Mouse (Mus musculus): ENCODE data around the gene Abcb8. TPM values are rescaled to one million over a fixed set of nuclear protein-coding genes. Genes with fewer than 3 reads are reported as not detected.

Abcb8 gene
- total RNA-seq, 2 experiments from 2014 or later = 43.3 to 56.1 TPM

DNA sequence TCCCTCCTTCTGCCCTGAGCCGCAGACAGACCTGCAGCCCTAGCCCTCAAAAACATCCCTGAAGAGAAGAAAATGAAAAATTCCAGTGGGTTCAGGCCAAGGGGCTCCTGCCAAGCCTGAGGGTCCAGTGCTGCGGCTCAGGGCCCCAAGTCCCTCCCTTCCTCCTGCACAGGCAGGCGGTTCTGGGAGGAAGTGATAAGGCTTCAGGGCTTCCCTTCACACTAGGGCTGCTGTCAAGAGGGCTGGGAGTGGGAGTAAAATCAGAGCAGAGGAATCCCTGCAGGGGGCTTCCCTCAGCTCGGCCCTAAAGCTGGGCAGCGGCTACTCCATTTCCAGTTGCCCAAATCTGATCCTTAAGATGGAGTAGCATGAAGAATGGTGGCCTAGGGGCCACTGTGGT lies 27.9 kb upstream of the Abcb8 start:
- no peak for DNase-seq (ENCODE audit: low spot score in 2 of 2)

DNA sequence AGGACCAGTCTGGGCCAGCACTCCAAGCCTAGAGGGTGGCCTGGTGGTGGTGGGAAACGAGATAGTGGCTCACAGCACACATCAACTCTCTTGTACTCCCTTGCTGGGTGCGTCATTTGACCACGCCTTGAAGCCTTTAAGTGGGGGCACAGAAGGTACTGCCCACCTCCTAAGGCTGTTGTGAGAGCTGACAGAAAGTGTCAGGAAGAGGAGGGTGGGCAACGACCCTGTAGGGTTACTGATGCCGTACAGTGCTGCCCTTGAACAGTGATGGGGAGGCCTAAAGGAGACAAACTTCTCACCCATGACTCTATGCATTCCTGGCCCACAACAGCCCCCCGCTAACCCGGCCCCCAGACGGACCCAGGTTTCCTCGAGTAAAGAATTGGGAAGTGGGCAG lies 27.0 kb upstream of the Abcb8 start:
- no peak for DNase-seq (ENCODE audit: low spot score in 2 of 2)

DNA sequence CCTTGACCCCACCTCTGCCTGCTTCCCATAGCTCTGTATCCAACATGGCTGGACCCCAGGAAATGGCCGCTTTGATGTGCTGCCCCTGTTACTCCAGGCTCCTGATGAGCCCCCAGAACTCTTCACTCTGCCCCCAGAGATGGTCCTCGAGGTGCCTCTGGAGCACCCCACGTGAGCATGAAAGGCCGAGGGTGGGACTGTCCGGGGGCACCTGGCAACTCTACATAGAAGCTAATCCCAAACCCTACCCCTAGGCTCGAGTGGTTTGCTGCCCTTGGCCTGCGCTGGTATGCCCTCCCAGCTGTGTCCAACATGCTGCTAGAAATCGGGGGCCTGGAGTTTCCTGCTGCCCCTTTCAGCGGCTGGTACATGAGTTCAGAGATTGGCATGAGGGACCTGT lies 23.7 kb upstream of the Abcb8 start:
- DNase-seq (ENCODE audit: low spot score in 2 of 2) = no peak

DNA sequence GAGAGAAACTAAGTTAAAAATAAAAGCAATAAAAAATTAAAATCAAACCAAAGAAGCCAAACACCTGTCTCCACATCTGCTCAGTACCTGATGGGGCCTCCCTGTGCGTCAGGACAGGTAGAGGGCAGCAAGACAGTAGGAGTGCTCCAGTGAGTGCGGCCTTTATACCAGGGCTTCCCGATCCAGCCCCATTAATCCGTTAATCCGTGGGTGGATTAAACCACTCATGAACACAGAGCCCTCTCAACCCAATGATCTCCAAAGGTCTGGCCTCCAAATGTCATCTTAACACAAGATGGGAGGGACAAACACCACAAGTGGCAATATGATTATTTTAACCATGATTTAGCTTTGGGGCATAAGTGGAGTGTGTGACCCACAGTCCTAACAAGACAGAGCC lies 19.7 kb upstream of the Abcb8 start:
- DNase-seq (ENCODE audit: low spot score in 2 of 2) = no peak

DNA sequence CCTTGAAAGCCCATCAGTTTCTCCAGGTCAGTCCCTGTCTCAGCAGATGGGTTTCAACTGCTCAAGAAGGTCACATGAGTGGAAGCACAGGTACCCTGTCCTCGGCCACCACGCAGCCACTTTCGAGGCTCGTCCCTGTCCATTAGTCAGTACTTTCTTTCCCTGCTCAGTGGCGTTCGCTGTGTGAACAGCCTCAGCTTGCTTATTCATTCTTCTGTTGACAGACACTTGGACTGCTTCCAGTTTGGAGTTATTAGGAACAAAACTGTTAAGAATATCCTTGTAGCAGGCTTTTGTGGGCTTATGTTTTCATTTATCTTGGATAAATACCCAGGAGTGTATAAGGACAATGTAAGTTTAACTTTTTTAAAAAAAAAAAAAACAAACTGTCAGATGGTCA lies 19.2 kb upstream of the Abcb8 start:
- DNase-seq (ENCODE audit: low spot score in 2 of 2) = no peak

DNA sequence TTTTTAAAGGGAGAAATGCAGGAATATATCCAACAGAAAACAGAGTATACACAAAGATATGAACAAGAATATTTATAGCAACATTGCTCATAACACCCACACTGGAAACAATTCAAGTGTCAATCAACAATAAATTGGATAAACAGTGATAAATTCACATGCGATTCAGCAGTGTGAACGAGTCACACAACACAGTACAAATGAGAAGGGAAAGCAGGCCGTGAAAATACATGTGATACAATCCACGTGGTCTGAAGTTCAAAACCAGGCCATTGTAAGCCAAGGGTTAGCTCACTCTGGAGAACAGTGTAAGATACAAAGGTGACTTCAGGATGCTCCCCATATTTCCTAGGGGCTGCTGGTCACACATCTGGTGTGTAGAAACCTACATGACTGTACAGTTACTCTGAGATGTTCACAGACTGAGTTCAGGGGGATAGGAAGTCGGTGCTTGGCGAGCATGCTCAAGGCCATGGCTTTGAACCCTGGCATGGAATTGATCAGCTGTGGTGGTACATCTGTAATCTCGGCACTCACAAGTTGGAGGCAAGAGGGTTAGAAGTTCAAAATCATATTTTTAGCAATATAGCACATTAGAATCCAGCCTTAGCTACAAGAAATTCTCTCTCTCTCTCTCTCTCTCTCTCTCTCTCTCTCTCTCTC lies 18.7 kb upstream of the Abcb8 start:
- DNase-seq (ENCODE audit: low spot score in 2 of 2) = no peak

DNA sequence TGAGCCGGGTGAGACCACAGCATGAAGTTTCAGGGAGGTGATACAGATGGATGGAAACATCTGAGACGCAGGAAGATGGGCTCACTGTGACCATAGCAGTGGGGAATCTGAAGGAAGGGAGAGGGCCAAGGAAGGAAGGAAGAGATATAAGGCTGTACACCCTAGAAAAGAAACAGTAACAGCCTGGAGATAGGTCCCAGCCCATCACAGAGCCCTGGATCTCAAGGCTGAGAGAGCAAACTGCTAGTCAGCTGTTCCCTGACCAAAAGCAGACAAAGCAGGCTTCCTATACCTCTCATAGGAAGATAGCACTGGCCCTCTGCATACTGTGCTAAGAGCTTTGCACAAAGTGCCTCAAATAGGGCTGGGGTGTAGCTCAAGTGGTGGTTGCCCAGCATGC lies 14.8 kb upstream of the Abcb8 start:
- DNase-seq (ENCODE audit: low spot score in 2 of 2) = no peak

DNA sequence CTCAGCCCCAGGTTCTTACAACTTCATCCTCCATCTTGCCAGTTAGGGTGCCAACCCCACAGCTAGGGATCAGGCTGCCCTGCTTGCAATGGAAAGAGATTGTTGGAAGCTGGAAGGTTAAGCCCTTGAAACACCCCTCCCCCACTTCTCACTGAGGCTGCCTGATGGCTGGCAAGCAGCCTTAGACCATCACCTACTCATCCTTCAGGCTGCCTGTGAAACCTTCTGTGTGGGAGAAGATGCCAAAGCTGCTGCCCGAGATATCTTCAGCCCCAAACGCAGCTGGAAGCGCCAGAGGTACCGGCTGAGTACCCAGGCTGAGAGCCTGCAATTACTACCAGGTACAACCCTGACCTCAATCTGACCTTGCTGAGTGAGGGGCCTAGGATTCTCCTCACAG lies 14.0 kb upstream of the Abcb8 start:
- peak in 1 of 2 experiments; percentile 37 for DNase-seq (ENCODE audit: low spot score in 2 of 2)

DNA sequence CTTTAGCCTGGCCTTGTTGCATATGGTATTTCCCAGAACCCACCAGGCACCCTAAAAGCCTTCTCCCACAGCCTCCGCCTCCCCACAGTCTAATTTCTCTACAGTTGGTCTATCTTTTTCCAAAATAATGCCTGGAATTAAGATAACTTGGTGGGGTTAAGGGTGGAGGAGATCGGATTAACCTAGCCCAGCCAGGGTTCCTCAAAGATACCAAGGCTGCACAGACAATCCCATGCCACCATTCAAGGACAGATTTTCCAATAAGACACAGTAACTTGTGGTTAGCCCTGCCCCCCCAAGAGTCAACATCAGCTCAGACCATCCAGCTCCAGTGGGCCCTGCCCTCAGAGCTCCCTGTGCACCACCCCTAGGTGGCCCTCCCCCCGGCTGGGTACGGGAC lies 13.0 kb upstream of the Abcb8 start:
- DNase-seq (ENCODE audit: low spot score in 2 of 2) = no peak

DNA sequence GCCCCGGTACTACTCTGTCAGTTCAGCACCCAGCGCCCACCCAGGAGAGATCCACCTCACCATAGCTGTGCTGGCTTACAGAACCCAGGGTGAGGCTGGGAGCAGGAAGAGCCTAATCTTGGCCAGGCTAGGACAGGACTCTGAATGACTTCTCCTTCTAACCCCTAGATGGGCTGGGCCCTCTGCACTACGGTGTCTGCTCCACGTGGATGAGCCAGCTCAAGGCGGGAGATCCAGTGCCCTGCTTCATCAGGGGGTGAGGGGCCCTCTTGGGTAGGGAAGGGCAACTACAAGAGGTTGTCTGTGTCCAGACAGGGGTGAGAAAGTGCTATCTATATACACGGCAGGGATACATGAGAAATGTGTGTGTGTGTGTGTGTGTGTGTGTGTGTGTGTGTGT lies 12.0 kb upstream of the Abcb8 start:
- no peak for DNase-seq (ENCODE audit: low spot score in 2 of 2)

DNA sequence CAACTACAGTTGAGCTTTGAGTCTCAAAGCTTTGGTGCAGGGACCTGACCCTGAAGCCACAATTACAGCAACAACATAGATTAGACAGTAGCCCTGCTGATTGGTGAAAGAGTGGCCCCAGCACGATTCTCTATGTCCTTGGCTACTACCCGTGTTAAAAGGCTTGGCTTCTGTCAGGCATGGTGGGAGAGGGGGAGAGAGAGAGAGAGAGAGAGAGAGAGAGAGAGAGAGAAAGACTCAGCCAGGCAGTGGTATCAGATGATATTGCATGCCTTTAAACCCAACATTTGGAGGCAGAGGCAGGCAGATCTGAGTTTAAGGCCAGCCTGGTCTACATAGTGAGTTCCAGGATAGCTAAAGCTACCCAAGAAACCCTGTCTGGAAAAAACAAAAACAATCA lies 11.5 kb upstream of the Abcb8 start:
- no peak for DNase-seq (ENCODE audit: low spot score in 2 of 2)

DNA sequence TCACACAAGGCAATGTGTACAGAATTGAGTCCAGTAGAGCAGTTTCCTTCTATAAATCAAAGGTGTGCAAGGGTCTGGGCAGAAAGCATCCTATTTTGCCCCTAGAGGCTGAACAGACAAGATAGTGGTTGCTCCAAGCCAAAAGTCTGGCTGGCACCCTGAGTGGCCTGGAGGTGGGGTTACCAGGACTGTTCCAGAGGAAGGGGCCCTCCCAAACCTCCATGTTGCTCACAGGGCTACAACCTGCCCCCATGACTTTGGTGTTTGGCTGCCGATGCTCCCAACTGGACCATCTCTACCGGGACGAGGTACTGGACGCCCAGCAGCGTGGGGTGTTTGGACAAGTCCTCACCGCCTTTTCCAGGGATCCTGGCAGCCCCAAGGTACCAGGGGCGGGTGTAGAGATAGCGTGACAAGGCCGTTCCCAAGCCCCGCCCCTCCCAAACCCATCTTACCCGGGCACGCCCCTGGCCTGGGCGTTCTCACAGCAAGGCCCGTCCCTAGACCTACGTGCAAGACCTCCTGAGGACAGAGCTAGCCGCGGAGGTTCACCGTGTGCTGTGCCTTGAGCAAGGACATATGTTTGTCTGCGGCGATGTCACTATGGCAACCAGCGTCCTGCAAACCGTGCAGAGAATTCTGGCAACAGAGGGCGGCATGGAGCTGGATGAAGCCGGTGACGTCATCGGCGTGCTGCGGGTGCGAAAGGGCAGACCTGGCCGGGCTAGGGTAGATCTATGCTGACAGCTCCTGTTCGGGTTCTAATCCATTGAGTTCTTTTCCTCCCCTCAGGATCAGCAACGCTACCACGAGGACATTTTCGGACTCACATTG lies 10.2 kb upstream of the Abcb8 start:
- peak; percentile 93 to 94 for DNase-seq (ENCODE audit: low spot score in 2 of 2)

DNA sequence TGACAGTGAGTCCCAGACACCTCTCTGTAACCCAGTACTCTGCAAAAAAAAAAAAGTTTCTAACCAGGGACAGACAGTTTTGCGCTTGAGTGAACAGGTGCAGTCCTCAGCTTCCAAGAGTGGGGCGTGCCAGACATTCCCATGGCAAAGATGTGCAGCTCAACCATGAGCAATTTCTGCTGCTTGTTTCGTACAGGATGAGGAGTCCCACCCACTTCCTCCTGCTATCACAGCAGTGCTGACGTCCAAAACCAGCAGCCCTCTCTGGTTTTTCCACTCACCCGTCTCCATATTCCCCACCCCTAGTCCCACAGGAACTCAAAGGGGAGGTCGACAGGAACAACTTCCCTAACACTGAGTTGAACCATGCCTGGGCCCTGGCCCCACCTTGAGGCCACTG lies 9.1 kb upstream of the Abcb8 start:
- DNase-seq (ENCODE audit: low spot score in 2 of 2) = peak; percentile 41 to 44

DNA sequence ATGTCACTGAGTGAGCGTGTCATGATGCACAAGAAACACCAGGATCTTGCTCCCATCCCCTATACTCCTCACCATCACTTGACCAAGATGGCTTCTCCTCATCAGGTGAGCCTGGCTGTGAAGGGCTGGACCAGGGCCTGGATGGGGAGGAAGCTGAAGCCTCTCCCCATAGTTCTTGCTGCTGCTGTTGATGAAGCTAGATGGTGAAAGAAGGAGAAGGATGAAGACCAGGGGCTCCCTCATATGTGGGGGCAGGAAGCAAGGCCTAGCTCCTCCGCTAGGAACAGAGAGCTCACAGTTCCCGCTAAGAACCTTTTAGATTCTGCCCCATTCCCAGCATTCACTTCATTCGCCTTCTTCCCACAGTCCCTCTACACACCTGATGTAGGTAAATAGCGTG lies 8.1 kb upstream of the Abcb8 start:
- DNase-seq (ENCODE audit: low spot score in 2 of 2) = no peak

DNA sequence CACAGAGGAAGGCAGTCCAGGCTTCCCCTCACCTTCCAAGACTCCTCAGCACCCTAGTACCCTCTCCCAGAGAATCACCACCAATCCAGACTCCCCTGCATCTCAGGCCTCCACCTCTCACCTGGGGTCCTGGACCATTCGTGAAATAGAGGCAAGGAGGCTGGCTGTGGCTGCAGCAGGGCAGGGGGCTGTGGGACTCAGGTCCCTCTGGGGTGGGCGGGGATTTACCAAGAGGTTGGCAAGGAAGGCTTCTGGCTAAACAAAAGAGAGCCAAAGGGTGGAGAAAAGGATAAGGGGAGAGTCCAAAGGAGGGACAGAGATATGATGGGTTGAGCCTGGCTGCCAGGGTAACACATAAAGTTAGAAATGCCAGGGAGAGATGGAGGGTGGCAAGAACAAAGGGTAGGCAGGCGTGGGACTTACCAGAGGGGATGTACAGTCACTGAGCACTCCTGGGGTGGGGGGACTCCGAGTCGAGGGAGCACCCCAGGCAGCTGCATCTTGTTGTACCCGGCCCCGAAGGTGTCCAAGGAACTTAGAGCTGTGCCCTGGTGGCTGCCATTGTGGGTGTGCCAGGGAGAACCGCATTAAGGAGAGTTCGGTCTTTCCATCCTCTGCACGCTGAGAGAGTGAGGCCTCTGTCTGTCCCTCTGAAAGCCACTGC lies 7.4 kb upstream of the Abcb8 start:
- DNase-seq (ENCODE audit: low spot score in 2 of 2) = no peak

DNA sequence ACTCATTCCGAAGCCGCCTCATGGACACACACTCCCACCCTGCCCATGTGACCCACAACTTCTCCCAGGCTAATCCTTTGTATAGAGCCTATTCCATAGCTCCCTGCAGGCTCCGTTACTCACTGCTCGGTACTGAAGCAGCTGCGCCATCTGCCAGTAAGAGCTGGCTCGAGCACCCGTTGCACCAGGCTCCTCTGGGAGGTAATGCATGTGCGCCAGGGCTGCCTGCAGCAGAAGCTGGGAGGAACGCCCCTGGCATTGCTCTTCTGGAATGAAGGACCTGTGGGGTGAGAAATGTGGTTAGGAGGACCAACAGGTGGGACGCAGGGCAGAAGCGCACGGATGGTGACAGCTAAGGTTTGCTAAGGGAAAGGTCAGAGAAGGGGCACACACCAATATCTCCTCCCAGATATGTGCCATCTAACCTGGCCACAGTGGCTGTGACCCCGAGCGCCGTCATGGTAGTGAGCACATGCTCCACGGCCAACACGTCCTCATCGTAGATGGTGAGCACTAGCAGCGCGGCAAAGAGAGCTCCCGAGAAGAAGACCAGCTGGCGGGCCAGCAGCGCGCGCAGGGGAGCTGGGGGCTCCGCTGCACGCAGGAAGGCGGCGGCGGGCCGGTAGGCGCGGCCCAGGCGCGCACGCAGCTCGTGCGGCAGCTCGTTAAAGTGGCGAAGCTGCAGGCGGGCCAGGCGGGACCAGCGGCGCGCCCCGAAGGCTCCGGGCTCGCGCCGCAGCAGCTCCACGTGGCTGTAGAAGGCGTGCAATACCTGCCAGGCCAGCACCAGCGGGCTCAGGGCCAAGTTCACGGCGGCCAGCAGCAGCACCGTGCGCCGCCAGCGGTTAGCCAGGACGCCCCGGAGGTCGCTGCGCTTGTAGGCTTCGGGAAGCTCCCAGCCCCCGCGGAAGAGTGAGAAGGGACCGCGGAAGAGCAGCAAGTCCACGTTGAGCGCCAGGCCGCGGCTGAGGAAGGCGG lies 5.9 kb upstream of the Abcb8 start:
- peak; percentile 56 to 67 for DNase-seq (ENCODE audit: low spot score in 2 of 2)

DNA sequence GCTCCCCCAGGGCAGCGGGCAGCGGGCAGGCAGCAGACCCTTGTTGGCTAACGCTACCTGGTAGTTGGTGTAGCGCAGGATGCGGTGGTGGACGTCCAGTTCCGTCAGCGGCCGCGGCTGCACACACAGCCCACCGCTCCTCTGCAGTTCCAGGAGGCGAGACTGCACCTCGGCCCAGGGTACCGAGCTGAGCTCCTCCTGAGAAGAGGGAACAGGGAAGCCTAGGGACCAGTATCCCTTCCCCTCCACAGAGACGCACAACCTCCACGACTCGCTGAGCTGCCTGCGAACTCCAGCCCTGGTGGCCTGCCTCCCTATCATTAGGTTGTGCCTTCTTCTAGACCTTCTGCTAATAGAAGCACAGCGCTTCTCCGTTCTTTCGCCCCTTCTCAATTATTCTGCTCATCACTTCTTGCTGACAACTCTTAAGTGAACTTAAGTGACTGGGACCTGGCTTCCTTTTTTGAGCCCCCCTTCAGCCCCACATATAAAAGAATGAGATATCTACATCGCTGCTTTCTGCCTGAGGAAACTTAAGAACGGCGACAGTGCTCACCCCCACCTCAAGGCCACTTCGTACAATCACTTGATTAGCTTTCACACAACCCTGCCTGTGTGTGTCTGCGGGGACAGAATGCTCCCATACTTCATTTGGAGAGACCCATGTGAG lies 5.1 kb upstream of the Abcb8 start:
- DNase-seq (ENCODE audit: low spot score in 2 of 2) = no peak

DNA sequence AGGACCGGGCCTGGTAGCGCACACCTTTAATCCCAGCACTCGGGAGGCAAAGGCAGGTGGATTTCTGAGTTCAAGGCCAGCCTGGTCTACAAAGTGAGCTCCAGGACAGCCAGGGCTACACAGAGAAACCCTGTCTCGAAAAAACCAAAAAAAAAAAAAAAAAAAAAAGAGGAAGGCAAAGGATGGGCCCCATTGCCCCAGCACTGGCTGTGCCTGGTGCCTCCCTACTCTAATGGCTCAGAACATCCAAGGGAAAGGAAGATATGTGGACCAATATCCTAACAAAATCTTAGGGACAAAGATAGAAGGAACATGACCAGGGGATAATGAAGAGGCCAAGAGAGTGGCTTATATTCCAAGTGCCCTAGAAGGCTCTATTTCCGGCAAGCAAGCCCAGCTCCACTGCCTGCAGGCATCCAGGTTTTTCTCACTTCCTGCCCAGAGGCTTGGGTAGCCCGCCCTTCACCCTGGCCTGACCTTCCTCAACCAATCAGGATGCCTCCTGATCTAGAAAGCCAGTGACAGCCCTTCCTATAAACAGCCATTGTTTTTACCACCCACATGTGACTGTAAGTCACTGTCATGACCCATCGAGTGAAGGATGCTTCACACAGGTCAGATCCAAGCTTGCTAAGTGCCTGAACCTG lies 4.3 kb upstream of the Abcb8 start:
- no peak for DNase-seq (ENCODE audit: low spot score in 2 of 2)

DNA sequence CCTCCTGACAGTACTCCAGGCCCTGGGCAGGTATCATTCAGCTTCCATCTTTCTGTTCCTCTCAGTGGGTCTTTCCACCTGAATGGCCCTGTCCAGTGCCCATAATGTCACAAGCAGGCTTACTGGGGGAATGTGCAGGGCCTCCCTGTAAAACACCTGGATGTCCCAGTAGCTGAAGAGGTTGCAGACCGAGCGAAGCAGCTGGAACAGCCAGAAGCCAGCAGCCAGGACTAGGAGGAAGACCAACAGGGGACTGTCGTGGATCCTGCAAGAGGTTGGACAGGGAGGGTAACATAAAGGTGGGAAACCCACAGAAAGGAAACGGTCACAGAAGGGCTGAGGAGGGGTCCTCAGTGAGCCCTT lies 3.8 kb upstream of the Abcb8 start:
- no peak for DNase-seq (ENCODE audit: low spot score in 2 of 2)

DNA sequence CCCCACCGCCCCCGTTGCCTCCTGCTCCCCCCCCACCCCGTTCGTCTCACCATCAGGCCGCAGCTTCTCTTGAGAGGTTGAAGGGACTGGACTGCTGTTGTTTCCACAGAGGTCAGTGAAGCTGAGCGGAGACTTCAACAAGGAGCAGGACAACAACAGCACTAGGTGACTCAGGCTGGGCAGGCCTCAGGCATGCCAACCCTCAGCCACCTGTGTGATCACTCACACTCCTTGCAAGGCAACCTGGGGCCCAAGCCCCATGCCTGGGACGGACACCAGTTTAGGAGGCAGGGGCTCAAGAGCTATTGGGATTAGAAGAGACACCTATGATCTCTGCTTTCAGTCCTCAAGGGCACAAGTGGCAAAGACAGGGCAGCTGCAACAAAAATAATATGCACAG lies 1.6 kb upstream of the Abcb8 start, which contains the start of gene Atg9b:
Gene Atg9b, minus strand, starts transcription at position 280 of the 400 bp plus-strand sequence.
- no peak for DNase-seq (ENCODE audit: low spot score in 2 of 2)
